Mouse (Mus musculus): ENCODE results near the gene Trim40. TPM values are rescaled to one million over a fixed set of nuclear protein-coding genes. Genes with fewer than 3 reads are reported as not detected.

Trim40 gene
- 0.08 TPM in 1 of 2 replicates, not detected in the other for polyA plus RNA-seq (2012; rRNA removed)

DNA sequence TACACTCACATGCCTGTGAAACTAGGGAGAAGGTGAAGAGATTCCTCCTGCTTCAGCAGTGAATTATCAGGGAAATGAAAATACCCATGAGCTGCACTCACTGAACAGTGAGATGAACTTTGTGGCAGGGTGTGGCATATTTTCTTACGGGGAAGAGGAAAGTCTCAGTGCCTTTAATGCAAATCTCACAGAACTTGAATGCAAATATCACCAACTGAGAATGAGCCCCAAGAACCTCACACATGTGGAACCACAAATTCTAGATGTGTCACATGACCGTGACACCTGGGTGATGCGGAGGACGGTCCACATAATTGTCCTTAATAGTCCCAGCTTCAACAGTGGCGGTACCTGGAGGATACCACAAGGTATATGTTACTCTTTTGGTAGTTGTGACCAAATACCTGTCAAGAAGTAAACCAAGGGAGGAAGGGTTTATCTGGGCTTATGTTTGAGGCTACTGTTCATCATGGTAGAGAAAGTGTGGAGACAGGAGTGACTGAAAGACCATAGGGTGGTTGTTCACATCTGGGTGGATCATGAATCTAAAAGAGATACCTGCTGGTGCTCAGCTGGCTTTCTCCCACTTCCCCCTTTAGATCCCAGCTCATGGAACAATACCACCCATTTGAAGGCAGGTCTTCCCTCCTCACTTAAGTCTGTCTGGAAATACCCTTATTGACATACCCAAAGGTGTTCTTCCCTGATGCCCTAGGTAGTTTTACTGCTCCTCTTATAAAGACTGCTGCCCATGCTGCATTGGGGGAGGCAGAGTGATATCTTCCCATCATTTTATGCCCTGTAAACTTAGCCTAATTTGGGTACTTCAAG is at the start of gene Trim40:
Gene Trim40, minus strand, starts transcription at position 51 of the 831 bp plus-strand sequence.
- no peak for TF ChIP-seq CTCF (IDR thresholded peaks at IDR 0.05; ENCODE audit: borderline replicate concordance, extremely low read depth, insufficient read depth, insufficient read length)
- TF ChIP-seq POLR2A (IDR thresholded peaks at IDR 0.05; ENCODE audit: borderline replicate concordance, extremely low read depth, insufficient read depth, insufficient read length, poor library complexity, severe bottlenecking): no peak
- DNase-seq (ENCODE audit: low read depth): no peak

- TF ChIP-seq CTCF (IDR thresholded peaks at IDR 0.05; ENCODE audit: borderline replicate concordance, extremely low read depth, insufficient read depth, insufficient read length) (no peak), POLR2A (IDR thresholded peaks at IDR 0.05; ENCODE audit: borderline replicate concordance, extremely low read depth, insufficient read depth, insufficient read length, poor library complexity, severe bottlenecking) (no peak)
- DNase-seq (ENCODE audit: low read depth): no peak
Observed at GRCm38 (mm10) chr17:36938056-36938455, 48.1 kb upstream of the Trim40 start.

DNA sequence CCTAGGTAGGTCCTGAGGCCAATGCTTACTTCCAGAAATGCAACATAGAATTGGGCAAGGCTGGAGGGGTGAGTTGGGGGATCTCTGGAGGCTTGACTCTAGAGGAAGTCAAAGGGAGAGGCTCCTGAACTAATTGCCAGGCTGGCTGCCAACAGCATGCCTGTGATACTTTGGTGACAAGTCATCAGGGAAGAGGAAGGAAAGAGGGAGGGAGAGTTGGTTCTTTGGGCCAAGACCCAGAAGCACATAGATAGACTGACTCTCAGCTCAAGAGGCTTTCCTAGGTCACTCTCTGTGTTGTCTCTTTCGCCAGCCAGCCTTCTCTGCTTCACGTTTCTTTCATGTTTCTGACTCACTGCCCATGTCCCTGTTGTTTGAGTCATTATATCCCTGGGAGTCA is 41.9 kb upstream of the Trim40 start:
- no peak for DNase-seq (ENCODE audit: low read depth)
- TF ChIP-seq POLR2A (IDR thresholded peaks at IDR 0.05; ENCODE audit: borderline replicate concordance, extremely low read depth, insufficient read depth, insufficient read length, poor library complexity, severe bottlenecking) (no peak), CTCF (IDR thresholded peaks at IDR 0.05; ENCODE audit: borderline replicate concordance, extremely low read depth, insufficient read depth, insufficient read length) (no peak)

GRCm38 (mm10) chr17:36931130-36931529 is 41.2 kb upstream of the Trim40 start:
- no peak for TF ChIP-seq POLR2A (IDR thresholded peaks at IDR 0.05; ENCODE audit: borderline replicate concordance, extremely low read depth, insufficient read depth, insufficient read length, poor library complexity, severe bottlenecking)
- no peak for TF ChIP-seq CTCF (IDR thresholded peaks at IDR 0.05; ENCODE audit: borderline replicate concordance, extremely low read depth, insufficient read depth, insufficient read length)
- no peak for DNase-seq (ENCODE audit: low read depth)

DNA sequence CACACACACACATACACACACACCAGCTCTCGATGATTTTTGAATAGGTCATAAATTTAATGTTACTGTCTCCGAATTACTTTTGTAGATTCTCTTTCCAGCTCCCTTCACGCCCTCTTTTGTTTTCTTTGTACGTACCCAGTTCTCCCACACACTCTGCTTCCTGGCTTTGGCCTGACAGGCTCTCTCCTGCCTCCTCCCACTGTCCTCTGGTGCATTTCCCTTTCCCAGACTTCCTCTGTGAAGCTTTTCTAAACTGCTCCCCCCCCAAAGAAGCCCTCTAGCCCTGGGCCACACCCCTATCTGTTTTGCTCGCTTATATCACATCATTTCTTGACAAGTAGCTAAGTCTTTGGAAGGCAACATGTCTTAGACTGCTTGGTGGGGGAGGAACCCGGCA is 40.3 kb upstream of the Trim40 start:
- no peak for DNase-seq (ENCODE audit: low read depth)
- no peak for TF ChIP-seq POLR2A (IDR thresholded peaks at IDR 0.05; ENCODE audit: borderline replicate concordance, extremely low read depth, insufficient read depth, insufficient read length, poor library complexity, severe bottlenecking)
- no peak for TF ChIP-seq CTCF (IDR thresholded peaks at IDR 0.05; ENCODE audit: borderline replicate concordance, extremely low read depth, insufficient read depth, insufficient read length)

DNA sequence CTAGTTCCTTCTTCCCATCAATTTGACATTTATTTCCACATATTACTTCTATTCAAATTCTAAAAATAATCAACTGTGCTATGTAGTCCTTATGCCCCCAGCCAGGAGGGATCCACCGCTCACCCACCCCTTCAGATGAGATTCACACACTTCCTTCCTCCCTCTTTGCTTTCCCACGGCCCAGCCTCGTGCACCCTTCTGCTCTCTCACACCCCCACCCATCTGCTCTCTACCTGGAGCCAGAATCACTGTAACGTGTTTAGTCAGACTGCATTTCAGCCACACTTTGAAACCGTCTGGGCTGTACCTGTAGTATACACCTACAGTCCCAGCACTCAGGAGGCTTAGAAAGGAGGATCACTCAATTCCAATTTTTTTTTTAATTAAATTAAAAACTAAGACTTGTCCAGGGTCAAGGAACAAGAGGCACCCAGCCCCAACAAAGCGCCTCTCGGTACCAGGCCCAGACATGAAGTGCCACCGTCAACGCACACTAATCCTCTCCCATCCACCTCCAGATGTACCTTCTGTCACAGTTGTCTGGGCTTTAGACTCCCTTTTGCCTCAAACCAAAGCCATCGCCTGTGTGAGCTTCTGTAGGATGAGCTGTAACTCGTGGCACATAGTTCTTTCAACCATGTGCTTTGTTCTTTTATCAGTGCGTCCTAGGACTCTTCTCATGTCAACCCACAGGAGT is 39.5 kb upstream of the Trim40 start:
- no peak for DNase-seq (ENCODE audit: low read depth)
- TF ChIP-seq POLR2A (IDR thresholded peaks at IDR 0.05; ENCODE audit: borderline replicate concordance, extremely low read depth, insufficient read depth, insufficient read length, poor library complexity, severe bottlenecking) (no peak), CTCF (IDR thresholded peaks at IDR 0.05; ENCODE audit: borderline replicate concordance, extremely low read depth, insufficient read depth, insufficient read length) (no peak)

DNA sequence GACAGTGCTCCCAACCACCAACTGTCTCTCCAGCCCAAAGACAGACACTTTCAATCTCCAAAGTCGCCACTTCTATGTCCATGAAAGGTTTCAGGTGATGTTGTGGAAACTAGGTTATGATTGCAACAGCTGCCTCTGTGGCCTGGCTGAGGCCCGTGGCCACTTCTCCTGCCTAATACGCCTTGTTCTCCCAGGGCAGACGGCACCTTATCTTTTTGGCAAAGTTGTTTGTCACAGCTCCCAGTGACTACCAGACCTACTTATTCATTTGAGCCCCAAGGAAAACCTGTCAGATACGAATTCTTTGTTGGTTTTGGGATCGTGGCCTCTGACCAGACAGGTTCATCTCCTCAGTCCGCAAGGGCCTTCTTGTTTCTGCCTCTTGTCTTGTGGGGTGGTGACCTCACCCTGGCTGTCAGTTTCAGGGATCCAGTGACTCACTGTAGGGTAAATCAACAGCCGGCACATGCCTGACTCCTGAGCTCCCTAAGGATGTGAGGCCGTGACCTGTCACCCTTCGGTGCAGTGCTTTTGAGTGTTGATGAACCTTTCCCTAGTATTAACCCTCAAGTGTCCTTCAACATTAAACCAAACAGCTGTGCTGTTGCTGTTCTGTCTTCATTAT is 37.7 kb upstream of the Trim40 start:
- DNase-seq (ENCODE audit: low read depth): no peak
- TF ChIP-seq CTCF (IDR thresholded peaks at IDR 0.05; ENCODE audit: borderline replicate concordance, extremely low read depth, insufficient read depth, insufficient read length) (no peak), POLR2A (IDR thresholded peaks at IDR 0.05; ENCODE audit: borderline replicate concordance, extremely low read depth, insufficient read depth, insufficient read length, poor library complexity, severe bottlenecking) (no peak)

GRCm38 (mm10) chr17:36923491-36923890 is 33.6 kb upstream of the Trim40 start:
- DNase-seq (ENCODE audit: low read depth): no peak
- no peak for TF ChIP-seq CTCF (IDR thresholded peaks at IDR 0.05; ENCODE audit: borderline replicate concordance, extremely low read depth, insufficient read depth, insufficient read length)
- no peak for TF ChIP-seq POLR2A (IDR thresholded peaks at IDR 0.05; ENCODE audit: borderline replicate concordance, extremely low read depth, insufficient read depth, insufficient read length, poor library complexity, severe bottlenecking)

DNA sequence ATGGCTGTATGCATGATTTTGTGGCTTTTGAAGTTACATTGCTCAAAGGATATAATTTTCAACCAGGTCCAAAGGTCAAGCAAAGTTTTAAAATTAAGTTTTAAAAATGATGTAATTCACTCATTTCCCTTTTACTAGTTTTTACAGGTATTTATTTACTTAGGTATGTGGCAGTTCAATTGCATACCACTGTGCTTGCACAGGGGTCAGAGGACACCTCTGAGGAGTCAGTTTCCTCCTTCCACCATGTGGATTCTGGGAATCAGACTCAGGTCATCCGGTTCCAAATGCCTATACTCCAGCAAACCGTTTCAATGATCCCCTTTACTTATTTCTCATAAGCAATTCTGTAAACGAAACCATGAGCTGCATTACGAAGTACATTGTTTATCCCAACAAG is 32.8 kb upstream of the Trim40 start:
- DNase-seq (ENCODE audit: low read depth): no peak
- TF ChIP-seq POLR2A (IDR thresholded peaks at IDR 0.05; ENCODE audit: borderline replicate concordance, extremely low read depth, insufficient read depth, insufficient read length, poor library complexity, severe bottlenecking) (no peak), CTCF (IDR thresholded peaks at IDR 0.05; ENCODE audit: borderline replicate concordance, extremely low read depth, insufficient read depth, insufficient read length) (no peak)

DNA sequence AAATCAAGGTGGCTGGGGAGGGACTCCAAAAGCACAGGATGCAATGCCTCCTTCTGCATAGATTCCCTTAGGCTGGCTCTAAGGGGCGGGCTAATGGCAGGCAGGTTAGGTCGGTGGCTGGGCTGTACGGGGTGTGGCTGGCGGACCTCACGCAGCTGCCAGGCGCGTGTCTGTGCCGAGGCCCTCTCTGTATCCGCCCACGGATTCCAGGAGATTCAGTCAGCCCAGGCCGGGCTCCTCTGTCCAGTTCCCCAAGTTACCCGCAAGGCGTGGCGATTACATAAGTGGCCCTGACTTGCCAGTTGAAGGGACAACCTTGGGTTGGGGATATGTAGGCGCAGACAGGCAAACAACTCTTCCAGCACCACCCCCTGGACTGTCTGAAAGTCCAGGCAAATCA is 30.3 kb upstream of the Trim40 start:
- TF ChIP-seq CTCF (IDR thresholded peaks at IDR 0.05; ENCODE audit: borderline replicate concordance, extremely low read depth, insufficient read depth, insufficient read length) (no peak), POLR2A (IDR thresholded peaks at IDR 0.05; ENCODE audit: borderline replicate concordance, extremely low read depth, insufficient read depth, insufficient read length, poor library complexity, severe bottlenecking) (no peak)

DNA sequence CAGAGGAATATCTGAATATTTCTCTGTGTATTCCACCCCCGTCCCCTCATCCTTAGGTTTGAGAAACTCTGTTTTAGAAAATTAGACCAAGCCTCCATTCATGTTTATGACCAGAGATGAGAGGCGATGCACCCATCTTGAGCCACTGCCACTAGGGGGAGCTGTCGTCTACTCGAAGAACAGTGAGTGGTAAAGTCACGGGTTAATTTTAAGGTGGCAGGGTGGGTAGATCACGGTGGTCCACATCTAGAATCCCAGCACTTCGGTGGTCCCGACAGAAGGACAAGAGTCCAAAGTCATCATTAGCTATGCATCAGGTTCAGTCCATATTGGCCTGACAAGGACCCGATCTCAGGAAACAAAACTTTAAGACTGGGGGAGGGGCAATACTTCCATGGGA is 25.2 kb upstream of the Trim40 start:
- TF ChIP-seq POLR2A (IDR thresholded peaks at IDR 0.05; ENCODE audit: borderline replicate concordance, extremely low read depth, insufficient read depth, insufficient read length, poor library complexity, severe bottlenecking) (no peak), CTCF (IDR thresholded peaks at IDR 0.05; ENCODE audit: borderline replicate concordance, extremely low read depth, insufficient read depth, insufficient read length) (peak; percentile 77; the same call in 1 of the 2 replicates)

More for the DNA sequence above, 30.3 kb upstream of the Trim40 start:
- no peak for DNase-seq (ENCODE audit: low read depth)

More for the DNA sequence above, 25.2 kb upstream of the Trim40 start:
- DNase-seq (ENCODE audit: low read depth): peak; percentile 68
